Mouse (Mus musculus): ENCODE data around the gene Cdh22.

Cdh22 gene

GRCm38 (mm10) chr2:165078045-165078444 lies 156.6 kb downstream of the Cdh22 start:
- DNase-seq, result no peak

GRCm38 (mm10) chr2:165077055-165077454 lies 157.6 kb downstream of the Cdh22 start:
- no peak for DNase-seq

- DNase-seq, result peak; percentile 81
Observed at GRCm38 (mm10) chr2:165074937-165075336, 159.7 kb downstream of the Cdh22 start.

GRCm38 (mm10) chr2:165074081-165074884 lies 160.4 kb downstream of the Cdh22 start:
- DNase-seq, result no peak

- no peak for DNase-seq
Observed at GRCm38 (mm10) chr2:165073381-165073781, 161.3 kb downstream of the Cdh22 start.

GRCm38 (mm10) chr2:165070096-165070816 lies 164.4 kb downstream of the Cdh22 start:
- DNase-seq, result peak; percentile 63

- DNase-seq, result peak; percentile 27
Observed at GRCm38 (mm10) chr2:165068806-165069205, 165.8 kb downstream of the Cdh22 start.

- peak; percentile 60 for DNase-seq
Observed at GRCm38 (mm10) chr2:165064489-165064888, 170.2 kb downstream of the Cdh22 start.

GRCm38 (mm10) chr2:165061638-165062433 lies 172.8 kb downstream of the Cdh22 start:
- no peak for DNase-seq
